Mouse (Mus musculus) lung, adult 2 months (tissue): ENCODE results near the gene Nr1i2.

ENCODE experiments used
- CTCF ChIP-seq: fragments of 200-500 bp; IDR thresholded peaks from 2 replicates; pipeline ENCODE4 v1.5.1; 2011; ENCODE audit warnings: mild to moderate bottlenecking, low read length, control low read depth; ENCODE audit not compliant: insufficient read depth
- POLR2A ChIP-seq: fragments of 200-500 bp; IDR thresholded peaks from 2 replicates; pipeline ENCODE4 v1.6.1; 2011; ENCODE audit warnings: low read depth, mild to moderate bottlenecking, control low read depth, low read length, borderline replicate concordance; ENCODE audit errors: extremely low read depth

- TF ChIP-seq POLR2A (no peak), CTCF (no peak)
These were observed 8.8 kb downstream of the Nr1i2 start for GRCm38 (mm10) chr16:38285801-38286200.
